Mouse (Mus musculus) C2C12 (cell line): ENCODE data around the gene Adgrg5.

Experiments
- CTCF ChIP-seq: IDR thresholded peaks from one replicate; pipeline ENCODE4 v1.5.1; 2011; ENCODE audit not compliant: control insufficient read depth, insufficient read depth, insufficient read length
- MAX ChIP-seq: IDR thresholded peaks from one replicate; pipeline ENCODE4 v1.6.1; 2011; ENCODE audit warnings: mild to moderate bottlenecking, control low read depth
- MYOD1 ChIP-seq: IDR thresholded peaks from one replicate; pipeline ENCODE4 v1.6.1; 2011; ENCODE audit warnings: low read depth; ENCODE audit not compliant: control insufficient read depth, insufficient read length
- USF1 ChIP-seq: IDR thresholded peaks from one replicate; pipeline ENCODE4 v1.6.1; 2011; ENCODE audit warnings: low read depth, mild to moderate bottlenecking, control low read depth, moderate library complexity

DNA sequence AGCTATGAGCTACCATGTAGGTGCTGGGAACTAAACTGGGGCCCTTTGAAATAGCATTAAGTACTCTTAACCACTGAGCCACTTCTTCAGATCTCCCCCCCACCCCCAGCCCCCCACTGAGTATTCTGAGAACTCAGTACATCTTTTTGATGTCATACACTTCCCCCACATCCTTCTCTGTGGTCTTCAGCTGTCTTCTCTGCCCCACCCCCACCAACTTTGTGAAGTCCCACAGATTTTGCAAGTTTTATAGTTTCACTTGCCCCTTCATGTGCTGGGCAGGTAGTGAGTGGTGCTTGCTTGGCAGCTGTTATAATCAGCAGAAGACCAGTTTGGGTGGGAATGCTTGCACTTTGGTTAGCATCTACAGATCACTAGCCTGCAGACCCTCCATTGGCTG, 4.2 kb upstream of the Adgrg5 start:
- TF ChIP-seq CTCF (no peak), MYOD1 (no peak), MAX (no peak), USF1 (no peak)
